Mouse (Mus musculus): Measurements from ENCODE around the gene Zfr2. TPM values are rescaled to one million over a fixed set of nuclear protein-coding genes. Genes with fewer than 3 reads are reported as not detected.

Zfr2 gene
- total and polyA plus RNA-seq, 3 experiments = 0.81 to 1.4 TPM; not detected in 1

GRCm38 (mm10) chr10:81259225-81259884 is 26.4 kb downstream of the Zfr2 start:
- H3K36me3 ChIP-seq (ENCODE audit: control insufficient read depth in 1 of 2, insufficient read depth in 2 of 2, low read length in 2 of 2) = no peaks in the 10 kb centered on the region
- H3K27me3 ChIP-seq (ENCODE audit: control insufficient read depth in 1 of 2, insufficient read depth in 2 of 2, low read length in 2 of 2) = no peaks in the 10 kb centered on the region

DNA sequence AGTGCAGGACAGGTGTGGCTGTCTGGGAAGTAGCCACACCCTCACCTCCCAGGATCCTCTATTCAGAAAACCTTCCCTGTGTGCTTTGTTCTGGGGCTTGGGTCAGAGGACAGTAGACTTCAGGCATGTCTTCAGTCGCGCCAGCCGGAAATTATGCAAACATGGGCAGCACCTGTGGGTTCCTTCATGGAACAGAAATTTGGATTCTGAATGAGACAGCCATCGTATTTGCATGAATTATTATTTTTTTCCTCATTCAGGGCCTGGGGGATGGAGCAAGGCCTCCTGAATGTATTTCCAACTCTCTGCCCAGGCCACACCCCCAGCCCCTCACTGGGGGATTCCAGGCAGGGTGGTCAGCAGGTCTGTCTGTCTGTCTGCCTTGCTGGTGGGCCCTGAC is 28.1 kb downstream of the Zfr2 start:
- H3K27me3 ChIP-seq (ENCODE audit: control insufficient read depth in 1 of 2, insufficient read depth in 2 of 2, low read length in 2 of 2) = no peaks in the 10 kb centered on the region
- peaks cover 1 to 4% of the 10 kb centered on the region in 2 experiments; a peak in 2 of 4 replicates for H3K4me1 ChIP-seq (ENCODE audit: control insufficient read depth in 1 of 2, insufficient read depth in 2 of 2, low read length in 2 of 2)
- DNase-seq (ENCODE audit: low read depth, low spot score) = no peak
- H3K27ac ChIP-seq (ENCODE audit: control insufficient read depth, low read depth, low read length) = no peak overlapping the region
- no peak for TF ChIP-seq E2F4 (IDR thresholded peaks at IDR 0.05; ENCODE audit: borderline replicate concordance, low read depth, low read length)
- no peak for TF ChIP-seq NELFE (IDR thresholded peaks at IDR 0.05; ENCODE audit: low read depth, low read length)
- no peak for TF ChIP-seq ZKSCAN1 (IDR thresholded peaks at IDR 0.05; ENCODE audit: low read depth, low read length)
- no peak for TF ChIP-seq MXI1 (IDR thresholded peaks at IDR 0.05; ENCODE audit: low read depth, low read length)
- H3K79me2 ChIP-seq (ENCODE audit: control insufficient read depth, insufficient read depth, low read length, poor library complexity) = peaks cover 7% of the 10 kb centered on the region
- no peak overlapping the region for H3K9ac ChIP-seq (ENCODE audit: control insufficient read depth, low read depth, low read length, poor library complexity, severe bottlenecking)
- no peaks in the 10 kb centered on the region for H3K9me3 ChIP-seq (replicated peaks; ENCODE audit: insufficient read depth, low read length)
- H3K4me3 ChIP-seq (ENCODE audit: control insufficient read depth in 1 of 2, insufficient read depth in 1 of 2, low read depth in 2 of 2, low read length in 2 of 2) = no peak overlapping the region
- H3K36me3 ChIP-seq (ENCODE audit: control insufficient read depth in 1 of 2, insufficient read depth in 2 of 2, low read length in 2 of 2) = no peaks in the 10 kb centered on the region

More at GRCm38 (mm10) chr10:81259225-81259884, 26.4 kb downstream of the Zfr2 start:
- no peak for DNase-seq (ENCODE audit: low read depth, low spot score)
- no peaks in the 10 kb centered on the region for H3K9me3 ChIP-seq (replicated peaks; ENCODE audit: insufficient read depth, low read length)
- H3K9ac ChIP-seq (ENCODE audit: control insufficient read depth, low read depth, low read length, poor library complexity, severe bottlenecking) = no peak overlapping the region
- no peak overlapping the region for H3K27ac ChIP-seq (ENCODE audit: control insufficient read depth, low read depth, low read length)
- H3K79me2 ChIP-seq (ENCODE audit: control insufficient read depth, insufficient read depth, low read length, poor library complexity) = no peaks in the 10 kb centered on the region
- H3K4me3 ChIP-seq (ENCODE audit: control insufficient read depth in 1 of 2, insufficient read depth in 1 of 2, low read depth in 2 of 2, low read length in 2 of 2) = no peak overlapping the region
- no peaks in the 10 kb centered on the region for H3K4me1 ChIP-seq (ENCODE audit: control insufficient read depth in 1 of 2, insufficient read depth in 2 of 2, low read length in 2 of 2)
- 0 out of 2 replicates have a peak, but pooled peaks have one; percentile 21 for TF ChIP-seq POLR2AphosphoS5 (IDR thresholded peaks at IDR 0.05; ENCODE audit: borderline replicate concordance, low read depth, low read length)
- TF ChIP-seq MAFK (IDR thresholded peaks at IDR 0.05; ENCODE audit: borderline replicate concordance, low read depth, low read length) = no peak

GRCm38 (mm10) chr10:81265540-81265939 is 32.6 kb downstream of the Zfr2 start:
- Histone ChIP-seq H3K9me3 (replicated peaks; ENCODE audit: insufficient read depth, low read length) (no peaks in the 10 kb centered on the region), H3K9ac (ENCODE audit: control insufficient read depth, low read depth, low read length, poor library complexity, severe bottlenecking) (peak overlapping the region; percentile 98), H3K4me1 (ENCODE audit: control insufficient read depth in 1 of 2, insufficient read depth in 2 of 2, low read length in 2 of 2) (peaks cover 4 to 18% of the 10 kb centered on the region in 2 experiments; a peak in 3 of 4 replicates), H3K36me3 (ENCODE audit: control insufficient read depth in 1 of 2, insufficient read depth in 2 of 2, low read length in 2 of 2) (no peaks in the 10 kb centered on the region; a peak in 1 of 4 replicates), H3K27me3 (ENCODE audit: control insufficient read depth in 1 of 2, insufficient read depth in 2 of 2, low read length in 2 of 2) (no peaks in the 10 kb centered on the region), H3K4me3 (ENCODE audit: control insufficient read depth in 1 of 2, insufficient read depth in 1 of 2, low read depth in 2 of 2, low read length in 2 of 2) (peak overlapping the region; percentile 82 to 84), H3K79me2 (ENCODE audit: control insufficient read depth, insufficient read depth, low read length, poor library complexity) (peaks cover 21% of the 10 kb centered on the region), H3K27ac (ENCODE audit: control insufficient read depth, low read depth, low read length) (no peak overlapping the region)
- no peak for DNase-seq (ENCODE audit: low read depth, low spot score)
- TF ChIP-seq KAT2A (conservative IDR thresholded peaks at IDR 0.05; ENCODE audit: low read depth, low read length) (no peak), SIN3A (IDR thresholded peaks at IDR 0.05; ENCODE audit: low read length) (no peak), USF2 (IDR thresholded peaks at IDR 0.05; ENCODE audit: borderline replicate concordance in 1 of 2, insufficient read depth in 1 of 2, low read depth in 1 of 2, low read length in 2 of 2) (no peak), EP300 (IDR thresholded peaks at IDR 0.05; ENCODE audit: low read depth in 1 of 2, low read length in 2 of 2) (no peak), POLR2AphosphoS2 (IDR thresholded peaks at IDR 0.05; ENCODE audit: low read length) (no peak), ZC3H11A (IDR thresholded peaks at IDR 0.05; ENCODE audit: low read depth, low read length) (no peak), ZMIZ1 (IDR thresholded peaks at IDR 0.05; ENCODE audit: low read depth, low read length) (no peak), ETS1 (IDR thresholded peaks at IDR 0.05; ENCODE audit: low read depth, low read length) (no peak), MXI1 (IDR thresholded peaks at IDR 0.05; ENCODE audit: low read depth, low read length) (no peak), ZKSCAN1 (IDR thresholded peaks at IDR 0.05; ENCODE audit: low read depth, low read length) (no peak), POLR2A (IDR thresholded peaks at IDR 0.05; ENCODE audit: control insufficient read depth in 1 of 2, insufficient read depth in 1 of 2, low read depth in 1 of 2, low read length in 2 of 2, poor library complexity in 1 of 2) (no peak), MEF2A (IDR thresholded peaks at IDR 0.05; ENCODE audit: extremely low read depth, insufficient replicate concordance, low read depth, low read length, poor library complexity, severe bottlenecking) (no peak), ZNF384 (IDR thresholded peaks at IDR 0.05; ENCODE audit: low read depth, low read length) (no peak), RAD21 (IDR thresholded peaks at IDR 0.05; ENCODE audit: low read depth, low read length) (no peak), UBTF (IDR thresholded peaks at IDR 0.05; ENCODE audit: borderline replicate concordance, insufficient read depth, low read depth, low read length) (no peak), TAL1 (IDR thresholded peaks at IDR 0.05; ENCODE audit: low read length) (no peak), SMC3 (IDR thresholded peaks at IDR 0.05; ENCODE audit: low read depth, low read length) (no peak), RCOR1 (IDR thresholded peaks at IDR 0.05; ENCODE audit: low read depth, low read length) (no peak), CHD1 (IDR thresholded peaks at IDR 0.05; ENCODE audit: low read depth, low read length) (no peak), USF1 (IDR thresholded peaks at IDR 0.05; ENCODE audit: low read depth, low read length) (no peak)

All from MEL (cell line).